Mouse (Mus musculus) lung, postnatal 0 days (tissue): ENCODE measurements around the gene Lbp. TPM values are rescaled to one million over a fixed set of nuclear protein-coding genes. Genes with fewer than 3 reads are reported as not detected.
A peak's percentile ranks its signal among the peaks of the same experiment; 100 is the strongest.

Experiments used
- ATAC-seq: fragments of 200-750 bp; cut with Nextera tagmentation; 2 replicates; pipeline ENCODE4 v1.8.0; 2017; ENCODE audit warnings: moderate library complexity
- DNase-seq: peaks from one replicate; pipeline ENCODE4 v3.0.0-alpha.2; 2016; ENCODE audit warnings: low spot score
- H3K27ac ChIP-seq: fragments of 300-500 bp; sonication (generic); 2 replicates; pipeline ENCODE4 v1.5.1; 2014; ENCODE audit warnings: antibody characterized with exemption, mild to moderate bottlenecking, low read length, mixed read lengths
- H3K27me3 ChIP-seq: fragments of 300-500 bp; sonication (generic); replicated peaks from 2 replicates; pipeline ENCODE4 v1.6.1; 2014; ENCODE audit warnings: low read length, mixed read lengths; ENCODE audit not compliant: insufficient read depth
- H3K36me3 ChIP-seq: fragments of 300-500 bp; sonication (generic); 2 replicates; pipeline ENCODE4 v1.6.1; 2014; ENCODE audit warnings: low read length, mixed read lengths; ENCODE audit not compliant: insufficient read depth
- H3K4me1 ChIP-seq: fragments of 300-500 bp; sonication (generic); 2 replicates; pipeline ENCODE4 v1.6.1; 2014; ENCODE audit warnings: antibody characterized with exemption, low read depth, low read length, mixed read lengths; ENCODE audit not compliant: insufficient read depth
- H3K4me2 ChIP-seq: fragments of 300-500 bp; sonication (generic); replicated peaks from 2 replicates; pipeline ENCODE4 v1.6.1; 2014; ENCODE audit warnings: low read depth, mild to moderate bottlenecking, low read length, moderate library complexity, mixed read lengths
- H3K4me3 ChIP-seq: fragments of 300-500 bp; sonication (generic); 2 replicates; pipeline ENCODE4 v1.5.1; 2014; ENCODE audit warnings: low read depth, low read length
- H3K9ac ChIP-seq: fragments of 300-500 bp; sonication (generic); replicated peaks from 2 replicates; pipeline ENCODE4 v1.6.1; 2014; ENCODE audit warnings: low read depth, mild to moderate bottlenecking
- H3K9me3 ChIP-seq: fragments of 300-500 bp; sonication (generic); 2 replicates; pipeline ENCODE4 v1.6.1; 2016; ENCODE audit warnings: low read length, mixed read lengths
- CTCF ChIP-seq: IDR thresholded peaks from 2 replicates; pipeline ENCODE4 v1.5.1; 2016; ENCODE audit warnings: antibody characterized with exemption, mild to moderate bottlenecking
- EP300 ChIP-seq: IDR thresholded peaks from 2 replicates; pipeline ENCODE4 v1.6.1; 2016; ENCODE audit warnings: antibody characterized with exemption, mild to moderate bottlenecking, control low read depth
- WGBS: fragments of 180-500 bp; shearing (Covaris S2); extraction: QIAGEN DNeasy Blood & Tissue Kit; methylation state at CpG from one replicate; pipeline ENCODE4 v1.1.7; 2014; 5-methylcytosine and 5-hydroxymethylcytosine counted together
- polyA plus RNA-seq: library from polyadenylated mRNA; unstranded; fragments of >200 nt; fragmentation: Nextera tagmentation; extraction: Ambion mirVana; gene quantifications from 2 replicates; pipeline ENCODE4 v1.2.1, GENCODE M21; 2015

Gene Lbp
- polyA plus RNA-seq, 1 experiment from 2014 or later = 42.1 TPM

DNA sequence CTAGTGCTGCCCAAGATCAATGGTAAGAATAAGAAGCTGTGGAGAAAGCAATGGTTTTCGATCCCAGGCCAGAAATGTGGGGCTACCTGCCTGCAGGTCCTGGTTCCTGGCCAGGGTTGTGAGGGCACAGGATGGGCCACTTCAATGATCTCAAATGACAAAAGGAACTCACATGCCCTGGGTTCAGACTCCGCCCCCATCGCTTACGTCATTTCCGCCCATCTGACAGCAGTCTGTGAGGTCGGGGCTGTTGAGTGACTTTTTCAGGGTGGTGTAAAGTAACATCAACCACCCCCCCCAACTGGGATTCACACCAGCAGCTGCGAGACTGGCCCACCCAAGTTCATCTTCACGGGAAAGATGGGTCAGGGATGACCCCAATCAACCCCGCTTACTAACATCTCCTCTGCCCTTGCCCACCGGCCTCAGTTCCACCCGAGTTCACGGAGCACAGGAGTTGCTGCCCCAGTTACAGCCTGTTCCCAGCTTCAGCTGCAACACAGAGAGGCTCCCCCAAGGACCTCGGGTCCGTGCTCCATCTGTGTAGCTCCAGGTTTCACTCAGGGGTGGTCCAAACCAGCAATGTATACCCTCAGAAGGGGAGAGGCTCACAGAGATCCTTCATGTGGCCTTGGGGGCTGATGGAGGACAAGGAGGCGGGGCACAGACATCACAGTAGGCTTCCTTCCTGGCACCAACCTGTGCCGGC, 24.6 kb upstream of the Lbp start:
- Histone ChIP-seq H3K27me3 (no peaks in the 10 kb centered on the region), H3K4me1 (no peaks in the 10 kb centered on the region), H3K9me3 (no peaks in the 10 kb centered on the region), H3K4me3 (no peak overlapping the region), H3K4me2 (no peak overlapping the region), H3K27ac (no peak overlapping the region), H3K9ac (no peak overlapping the region), H3K36me3 (no peaks in the 10 kb centered on the region)
- 46% methylated on average over 16 of the region's 16 CpGs for WGBS
- DNase-seq = no peak
- ATAC-seq = no peak
- TF ChIP-seq EP300 (no peak), CTCF (no peak)

GRCm38 (mm10) chr2:158283136-158283535, 23.2 kb upstream of the Lbp start:
- H3K4me1 ChIP-seq = no peaks in the 10 kb centered on the region
- no peak overlapping the region for H3K4me2 ChIP-seq
- ATAC-seq (no peak), DNase-seq (no peak)
- 77% methylated on average over 7 of the region's 7 CpGs for WGBS
- H3K9ac ChIP-seq = no peak overlapping the region
- no peaks in the 10 kb centered on the region for H3K36me3 ChIP-seq
- H3K9me3 ChIP-seq = no peaks in the 10 kb centered on the region
- no peak overlapping the region for H3K27ac ChIP-seq
- no peak for TF ChIP-seq CTCF
- no peak for TF ChIP-seq EP300
- H3K4me3 ChIP-seq = no peak overlapping the region
- no peaks in the 10 kb centered on the region for H3K27me3 ChIP-seq

GRCm38 (mm10) chr2:158283771-158284170, 22.5 kb upstream of the Lbp start:
- Histone ChIP-seq H3K9me3 (no peaks in the 10 kb centered on the region), H3K4me2 (no peak overlapping the region), H3K27me3 (no peaks in the 10 kb centered on the region), H3K36me3 (no peaks in the 10 kb centered on the region), H3K4me3 (no peak overlapping the region), H3K9ac (no peak overlapping the region), H3K27ac (no peak overlapping the region), H3K4me1 (no peaks in the 10 kb centered on the region)
- DNase-seq = no peak
- ATAC-seq = no peak
- no peak for TF ChIP-seq EP300
- no peak for TF ChIP-seq CTCF
- 64% methylated on average over 6 of the region's 6 CpGs for WGBS

DNA sequence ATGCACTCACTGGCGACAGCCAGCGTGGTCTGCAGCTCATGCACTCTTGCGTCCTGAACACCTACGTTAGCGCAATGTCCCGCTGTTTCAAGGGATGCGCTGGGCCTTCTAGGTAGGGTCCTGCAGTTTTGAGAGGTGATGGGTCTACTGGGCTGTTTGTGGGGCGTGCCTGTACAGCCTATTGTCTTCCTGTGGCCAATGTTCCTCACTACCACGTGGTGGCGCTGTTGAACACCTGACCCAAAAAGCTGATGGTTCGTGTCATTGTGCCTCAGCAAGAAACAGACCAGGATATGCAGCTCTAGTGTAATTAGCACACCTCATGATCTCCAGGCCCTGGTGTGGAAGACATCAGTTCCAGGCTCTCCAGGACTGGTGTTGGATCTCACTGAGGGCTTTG, 21.7 kb upstream of the Lbp start:
- Histone ChIP-seq H3K36me3 (no peaks in the 10 kb centered on the region), H3K27ac (no peak overlapping the region), H3K4me1 (no peaks in the 10 kb centered on the region), H3K4me3 (no peak overlapping the region), H3K9me3 (no peaks in the 10 kb centered on the region), H3K27me3 (no peaks in the 10 kb centered on the region), H3K4me2 (no peak overlapping the region), H3K9ac (no peak overlapping the region)
- peak; percentile 67 for DNase-seq
- peak; percentile 95 for TF ChIP-seq CTCF
- TF ChIP-seq EP300 = no peak
- ATAC-seq = 0 out of 2 replicates have a peak, but pooled peaks have one; percentile 30
- 22% methylated on average over 11 of the region's 11 CpGs for WGBS

DNA sequence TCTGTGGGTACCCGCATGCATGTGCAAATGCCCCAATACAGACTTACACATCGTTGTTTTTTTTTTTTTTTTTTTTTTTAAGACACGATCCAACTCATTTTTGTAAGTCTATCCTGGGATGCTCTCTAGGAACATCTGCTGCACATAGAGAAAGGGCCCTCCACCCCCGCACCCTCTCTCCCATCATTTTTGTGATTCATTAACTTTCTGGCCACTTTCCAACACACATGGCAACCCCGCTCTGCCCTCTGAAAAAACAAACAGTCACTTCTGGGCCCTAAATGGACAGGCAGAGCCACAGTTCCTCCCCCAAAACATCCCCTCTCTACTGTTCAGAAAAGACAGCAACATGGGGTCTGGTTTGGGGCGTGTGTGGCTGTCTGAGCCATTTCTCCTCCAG, 20.6 kb upstream of the Lbp start:
- DNase-seq = no peak
- H3K36me3 ChIP-seq = no peaks in the 10 kb centered on the region
- H3K27me3 ChIP-seq = no peaks in the 10 kb centered on the region
- no peaks in the 10 kb centered on the region for H3K4me1 ChIP-seq
- H3K4me3 ChIP-seq = no peak overlapping the region
- TF ChIP-seq EP300 = no peak
- no peak for TF ChIP-seq CTCF
- H3K27ac ChIP-seq = no peak overlapping the region
- no peak overlapping the region for H3K4me2 ChIP-seq
- ATAC-seq = no peak
- no peak overlapping the region for H3K9ac ChIP-seq
- H3K9me3 ChIP-seq = no peaks in the 10 kb centered on the region
- WGBS = 60% methylated on average over 6 of the region's 6 CpGs

- TF ChIP-seq EP300 = no peak
- TF ChIP-seq CTCF = no peak
- Histone ChIP-seq H3K9ac (no peak overlapping the region), H3K4me1 (no peaks in the 10 kb centered on the region), H3K4me3 (no peak overlapping the region), H3K36me3 (no peaks in the 10 kb centered on the region), H3K4me2 (no peak overlapping the region), H3K9me3 (no peaks in the 10 kb centered on the region), H3K27ac (no peak overlapping the region), H3K27me3 (no peaks in the 10 kb centered on the region)
- 43% methylated on average over 9 of the region's 9 CpGs for WGBS
- ATAC-seq (peak; percentile 81), DNase-seq (peak; percentile 69)
These were observed 10.6 kb upstream of the Lbp start for GRCm38 (mm10) chr2:158295700-158296099.
